Mouse (Mus musculus) heart, embryonic 14.5 days (tissue): ENCODE results near the gene Cacna1d. TPM values are rescaled to one million over a fixed set of nuclear protein-coding genes. Genes with fewer than 3 reads are reported as not detected.

ENCODE experiments used
- ATAC-seq: fragments of 200-750 bp; cut with Nextera tagmentation; 2 replicates; pipeline ENCODE4 v1.8.0; 2017; ENCODE audit warnings: low read depth, moderate TSS enrichment; ENCODE audit not compliant: insufficient number of reproducible peaks, insufficient read depth, low FRiP score
- H3K27ac ChIP-seq, 2 experiments: fragments of 200-500 bp in 1 of 2; fragments of 300-500 bp in 1 of 2; sonication (generic) in 1 of 2; replicated peaks in 1 of 2; 2 replicates each; pipeline ENCODE4 v1.5.1; 2012 to 2014; ENCODE audit warnings: low read depth in 2 of 2, low read length in 2 of 2, control low read depth in 1 of 2, mild to moderate bottlenecking in 1 of 2, mixed read lengths in 1 of 2; ENCODE audit not compliant: control insufficient read depth in 1 of 2, insufficient read depth in 1 of 2
- H3K27me3 ChIP-seq: fragments of 300-500 bp; sonication (generic); 2 replicates; pipeline ENCODE4 v1.6.1; 2014; ENCODE audit warnings: mild to moderate bottlenecking, low read length, control low read depth; ENCODE audit not compliant: control insufficient read depth, insufficient read depth
- H3K36me3 ChIP-seq: fragments of 300-500 bp; sonication (generic); 2 replicates; pipeline ENCODE4 v1.6.1; 2014; ENCODE audit warnings: mild to moderate bottlenecking, control low read depth, low read length, mixed read lengths; ENCODE audit not compliant: control insufficient read depth, insufficient read depth
- H3K4me1 ChIP-seq, 2 experiments: fragments of 200-500 bp in 1 of 2; fragments of 300-500 bp in 1 of 2; sonication (generic) in 1 of 2; 2 replicates each; pipeline ENCODE4 v1.6.1; 2012 to 2014; ENCODE audit warnings: low read length in 2 of 2, control low read depth in 1 of 2, mixed read lengths in 1 of 2; ENCODE audit not compliant: control insufficient read depth in 2 of 2, insufficient read depth in 2 of 2
- H3K4me2 ChIP-seq: fragments of 300-500 bp; sonication (generic); 2 replicates; pipeline ENCODE4 v1.6.1; 2014; ENCODE audit warnings: mild to moderate bottlenecking, low read length
- H3K4me3 ChIP-seq, 2 experiments: fragments of 200-500 bp in 1 of 2; fragments of 300-500 bp in 1 of 2; sonication (generic) in 1 of 2; 2 replicates each; pipeline ENCODE4 v1.5.1; 2012 to 2014; ENCODE audit warnings: low read length in 2 of 2, mild to moderate bottlenecking in 2 of 2, control low read depth in 1 of 2, low read depth in 1 of 2, moderate library complexity in 1 of 2; ENCODE audit not compliant: control insufficient read depth in 1 of 2, insufficient read depth in 1 of 2
- H3K9ac ChIP-seq: fragments of 300-500 bp; sonication (generic); 2 replicates; pipeline ENCODE4 v1.6.1; 2014; ENCODE audit warnings: mild to moderate bottlenecking, low read length
- H3K9me3 ChIP-seq: fragments of 300-500 bp; sonication (generic); 2 replicates; pipeline ENCODE4 v1.6.1; 2016; ENCODE audit warnings: low read length, control low read depth; ENCODE audit not compliant: control insufficient read depth
- WGBS: fragments of 180-500 bp; shearing (Covaris S2); extraction: QIAGEN DNeasy Blood & Tissue Kit; methylation state at CpG from one replicate; pipeline ENCODE4 v1.1.7; 2014; 5-methylcytosine and 5-hydroxymethylcytosine counted together
- polyA plus RNA-seq: library from polyadenylated mRNA; unstranded; fragments of >200 nt; fragmentation: Nextera tagmentation; extraction: Ambion mirVana; gene quantifications from 2 replicates; pipeline ENCODE4 v1.2.1, GENCODE M21; 2014

The Cacna1d gene
- polyA plus RNA-seq, 1 experiment from 2014 or later, result 13.1 TPM

- H3K9ac ChIP-seq, result no peak overlapping the region
- H3K27me3 ChIP-seq, result peaks cover 9% of the 10 kb centered on the region; the same call in 1 of the 2 replicates
- H3K27ac ChIP-seq, result no peak overlapping the region
- peaks cover 10 to 14% of the 10 kb centered on the region in 2 experiments for H3K4me1 ChIP-seq
- ATAC-seq, result no peak
- WGBS, result 51% methylated on average over 6 of the region's 6 CpGs
- H3K4me3 ChIP-seq, result no peak overlapping the region
- no peaks in the 10 kb centered on the region for H3K36me3 ChIP-seq
- H3K9me3 ChIP-seq, result no peaks in the 10 kb centered on the region
- no peak overlapping the region for H3K4me2 ChIP-seq
Measured at GRCm38 (mm10) chr14:30350285-30350684, 141.0 kb downstream of the Cacna1d start.

GRCm38 (mm10) chr14:30344948-30345865, 146.0 kb downstream of the Cacna1d start:
- Histone ChIP-seq H3K9me3 (no peaks in the 10 kb centered on the region), H3K4me2 (no peak overlapping the region), H3K4me1 (peaks cover 0 to 4% of the 10 kb centered on the region in 2 experiments; a peak in 3 of 4 replicates), H3K9ac (no peak overlapping the region), H3K36me3 (no peaks in the 10 kb centered on the region), H3K27me3 (no peaks in the 10 kb centered on the region), H3K4me3 (no peak overlapping the region), H3K27ac (no peak overlapping the region)
- WGBS, result 64% methylated on average over 8 of the region's 8 CpGs
- ATAC-seq, result no peak

- Histone ChIP-seq H3K27me3 (no peaks in the 10 kb centered on the region), H3K4me1 (peaks cover 0 to 3% of the 10 kb centered on the region in 2 experiments; a peak in 3 of 4 replicates), H3K36me3 (no peaks in the 10 kb centered on the region), H3K9ac (no peak overlapping the region), H3K4me3 (no peak overlapping the region), H3K9me3 (no peaks in the 10 kb centered on the region), H3K4me2 (no peak overlapping the region), H3K27ac (no peak overlapping the region)
- no peak for ATAC-seq
- WGBS, result 79% methylated on average over 7 of the region's 7 CpGs
Measured at GRCm38 (mm10) chr14:30343740-30344139, 147.5 kb downstream of the Cacna1d start.

GRCm38 (mm10) chr14:30341825-30342590, 149.2 kb downstream of the Cacna1d start:
- H3K36me3 ChIP-seq, result no peaks in the 10 kb centered on the region
- no peak overlapping the region for H3K9ac ChIP-seq
- H3K4me2 ChIP-seq, result no peak overlapping the region
- H3K4me1 ChIP-seq, result peaks cover 0 to 3% of the 10 kb centered on the region in 2 experiments; a peak in 2 of 4 replicates
- H3K4me3 ChIP-seq, result no peak overlapping the region
- H3K27me3 ChIP-seq, result no peaks in the 10 kb centered on the region
- ATAC-seq, result no peak
- 87% methylated on average over 12 of the region's 12 CpGs for WGBS
- H3K27ac ChIP-seq, result no peak overlapping the region
- no peaks in the 10 kb centered on the region for H3K9me3 ChIP-seq

- H3K9ac ChIP-seq, result no peak overlapping the region
- ATAC-seq, result no peak
- H3K27ac ChIP-seq, result no peak overlapping the region
- H3K27me3 ChIP-seq, result no peaks in the 10 kb centered on the region
- H3K36me3 ChIP-seq, result no peaks in the 10 kb centered on the region
- H3K4me1 ChIP-seq, result peaks cover 3% of the 10 kb centered on the region in 2 experiments; a peak in 2 of 4 replicates
- no peaks in the 10 kb centered on the region for H3K9me3 ChIP-seq
- H3K4me3 ChIP-seq, result no peak overlapping the region
- H3K4me2 ChIP-seq, result no peak overlapping the region
- 66% methylated on average over 3 of the region's 3 CpGs for WGBS
Measured at GRCm38 (mm10) chr14:30340140-30340539, 151.1 kb downstream of the Cacna1d start.

GRCm38 (mm10) chr14:30331856-30332255, 159.4 kb downstream of the Cacna1d start:
- no peak overlapping the region for H3K27ac ChIP-seq
- 84% methylated on average over 1 of the region's 1 CpGs for WGBS
- no peak for ATAC-seq

GRCm38 (mm10) chr14:30330416-30331181, 160.7 kb downstream of the Cacna1d start:
- H3K9ac ChIP-seq, result no peak overlapping the region
- no peak overlapping the region for H3K27ac ChIP-seq
- no peak for ATAC-seq
- no peaks in the 10 kb centered on the region for H3K36me3 ChIP-seq
- no peaks in the 10 kb centered on the region for H3K9me3 ChIP-seq
- no peak overlapping the region for H3K4me2 ChIP-seq
- no peaks in the 10 kb centered on the region for H3K27me3 ChIP-seq
- peaks cover 18 to 20% of the 10 kb centered on the region in 2 experiments for H3K4me1 ChIP-seq
- 80% methylated on average over 17 of the region's 17 CpGs for WGBS
- no peak overlapping the region for H3K4me3 ChIP-seq

More at GRCm38 (mm10) chr14:30331856-30332255, 159.4 kb downstream of the Cacna1d start:
- H3K36me3 ChIP-seq, result no peaks in the 10 kb centered on the region
- H3K9me3 ChIP-seq, result no peaks in the 10 kb centered on the region
- H3K9ac ChIP-seq, result no peak overlapping the region
- H3K4me2 ChIP-seq, result no peak overlapping the region
- H3K27me3 ChIP-seq, result no peaks in the 10 kb centered on the region
- peaks cover 9 to 12% of the 10 kb centered on the region in 2 experiments; a peak in 3 of 4 replicates for H3K4me1 ChIP-seq
- no peak overlapping the region for H3K4me3 ChIP-seq
